Mouse (Mus musculus) thymus, postnatal 0 days (tissue): ENCODE measurements around the gene Pcyt1b. TPM values are rescaled to one million over a fixed set of nuclear protein-coding genes. Genes with fewer than 3 reads are reported as not detected.

Source experiments
- DNase-seq: peaks from one replicate; pipeline ENCODE4 v3.0.0-alpha.2; 2015; ENCODE audit warnings: low spot score
- polyA plus RNA-seq: library from polyadenylated mRNA; unstranded; fragments of >200 nt; fragmentation: Nextera tagmentation; extraction: Ambion mirVana; gene quantifications from 2 replicates; pipeline ENCODE4 v1.2.1, GENCODE M21; 2015

Pcyt1b gene
- 0.14 and 0.29 TPM in 2 replicates for polyA plus RNA-seq

GRCm38 (mm10) chrX:93654218-93655002 is at the start of gene Pcyt1b:
Gene Pcyt1b (plus strand): TSS chrX:93654863.
- no peak for DNase-seq

GRCm38 (mm10) chrX:93630256-93630655 is 24.4 kb upstream of the Pcyt1b start:
- no peak for DNase-seq

DNA sequence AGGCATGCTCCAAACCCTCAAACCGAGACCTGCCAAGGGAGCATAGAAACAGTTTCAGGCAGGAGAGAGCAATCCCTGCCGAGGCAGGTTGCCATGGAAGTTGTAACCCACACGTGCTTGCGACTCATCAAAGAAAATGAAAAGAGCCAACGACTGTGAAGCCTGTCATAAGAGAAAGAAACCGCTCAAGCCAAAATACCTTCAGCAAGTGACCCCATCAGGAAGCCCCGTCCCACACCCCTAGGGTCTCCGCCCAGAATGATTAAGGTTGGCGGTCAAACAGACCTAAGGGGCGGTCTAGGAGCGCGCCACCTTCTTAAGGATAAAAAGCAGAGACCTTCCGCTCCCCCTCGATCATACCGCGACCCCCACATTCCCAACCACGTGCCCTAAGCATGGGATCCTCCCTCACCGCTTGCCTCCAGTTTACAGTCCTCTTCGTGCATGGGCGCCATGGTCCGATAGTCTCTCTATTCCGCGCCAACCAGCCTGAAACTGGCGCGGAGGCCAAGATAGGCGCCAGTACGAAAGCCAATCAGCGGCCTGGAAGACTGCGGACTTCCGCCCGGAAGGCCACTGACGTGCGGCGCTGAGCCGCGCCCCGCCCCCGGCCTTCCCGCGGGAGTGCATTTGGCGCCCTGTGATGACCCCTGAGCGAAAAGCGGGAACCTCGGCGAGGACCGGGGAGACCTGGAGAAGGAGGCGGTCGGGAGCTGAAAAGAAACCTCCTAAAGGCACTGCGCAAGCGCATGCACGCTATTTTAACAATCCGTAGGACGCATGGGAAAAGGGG is 22.8 kb upstream of the Pcyt1b start, which contains the start of gene Pola1:
Pola1 (minus strand) TSS at position 499 of the 793 bp plus-strand sequence.
- DNase-seq, result peak; percentile 75

DNA sequence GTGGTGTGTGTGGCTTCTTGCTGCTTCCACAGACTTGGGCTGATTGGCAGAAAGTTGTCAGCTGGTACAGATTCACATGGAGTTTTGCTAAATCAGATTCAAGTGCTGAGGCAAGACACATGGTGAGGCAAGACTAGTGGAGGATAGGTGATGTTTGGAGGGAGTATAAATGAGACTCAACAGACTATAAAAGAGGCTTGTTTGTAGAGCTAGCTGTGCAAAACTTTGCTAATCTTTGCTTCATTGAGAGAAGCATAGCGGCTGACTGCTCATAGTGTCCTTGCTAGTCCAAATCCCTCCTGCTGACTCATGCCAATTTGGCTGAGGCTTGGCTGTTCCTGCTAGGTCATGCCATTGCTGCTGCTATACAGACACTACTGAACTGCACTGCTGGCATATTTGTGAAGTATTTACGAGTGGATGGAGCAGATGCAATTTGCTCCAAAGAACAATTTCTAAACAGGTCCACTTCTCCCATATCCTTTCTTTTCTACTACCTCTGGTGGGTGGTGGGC is 19.7 kb upstream of the Pcyt1b start:
- no peak for DNase-seq

DNA sequence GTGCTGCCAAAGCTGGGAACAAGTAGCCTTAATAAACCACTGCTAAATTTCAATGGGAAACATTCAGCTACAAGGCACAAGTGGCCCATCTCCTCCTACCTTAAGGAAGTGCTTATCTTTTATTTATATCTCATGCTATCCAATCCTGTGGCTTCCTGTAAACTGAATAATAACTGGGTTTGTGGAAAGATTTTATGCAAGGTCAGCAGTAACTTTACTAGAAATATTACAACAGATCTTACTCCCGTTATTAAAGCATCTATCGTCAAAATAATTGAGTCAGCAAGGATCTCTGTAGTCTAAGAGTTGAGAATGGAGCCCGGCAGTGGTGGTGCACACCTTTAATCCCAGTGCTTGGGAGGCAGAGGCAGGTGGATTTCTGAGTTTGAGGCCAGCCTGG is 11.1 kb upstream of the Pcyt1b start:
- DNase-seq, result no peak

GRCm38 (mm10) chrX:93644022-93644421 is 10.6 kb upstream of the Pcyt1b start:
- no peak for DNase-seq

DNA sequence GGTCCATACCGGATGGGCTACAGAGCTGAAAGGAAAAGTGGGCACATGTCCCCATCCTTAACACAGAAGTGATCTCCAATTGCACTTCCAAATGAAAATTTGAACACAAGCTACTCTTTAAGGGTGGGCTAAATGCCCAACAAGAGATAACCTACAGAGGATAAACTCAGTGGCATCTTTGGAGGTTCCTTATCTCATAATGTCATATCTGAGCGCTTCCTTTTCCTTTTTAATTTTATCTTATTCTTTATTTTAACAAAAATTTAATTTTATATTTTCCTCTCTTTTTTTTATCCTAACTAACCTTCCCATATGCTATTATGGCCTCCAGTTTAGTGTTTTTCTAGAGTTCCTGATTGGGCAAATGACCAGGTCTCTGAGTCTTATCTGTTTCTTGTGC is 3.9 kb upstream of the Pcyt1b start:
- no peak for DNase-seq

DNA sequence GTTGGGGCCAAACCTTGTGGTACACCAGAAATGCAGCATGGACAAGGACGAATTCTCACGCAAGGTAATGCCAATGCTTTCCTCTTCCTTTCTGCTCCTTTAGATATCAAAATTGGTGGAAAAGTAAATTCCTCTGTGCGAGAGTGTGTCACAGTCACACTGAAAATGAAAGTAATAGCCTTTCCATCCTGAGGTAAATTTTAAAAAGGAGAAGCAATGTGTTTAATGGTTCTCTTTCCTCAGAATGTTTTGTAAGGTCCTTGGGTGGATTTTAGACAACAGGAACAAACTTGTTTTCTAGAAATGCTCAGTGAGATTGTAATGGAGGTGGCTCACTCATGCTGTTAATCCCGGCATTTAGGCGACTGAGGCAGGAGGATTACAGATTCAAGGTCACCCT is 490 bp downstream of the Pcyt1b start:
- DNase-seq, result no peak

DNA sequence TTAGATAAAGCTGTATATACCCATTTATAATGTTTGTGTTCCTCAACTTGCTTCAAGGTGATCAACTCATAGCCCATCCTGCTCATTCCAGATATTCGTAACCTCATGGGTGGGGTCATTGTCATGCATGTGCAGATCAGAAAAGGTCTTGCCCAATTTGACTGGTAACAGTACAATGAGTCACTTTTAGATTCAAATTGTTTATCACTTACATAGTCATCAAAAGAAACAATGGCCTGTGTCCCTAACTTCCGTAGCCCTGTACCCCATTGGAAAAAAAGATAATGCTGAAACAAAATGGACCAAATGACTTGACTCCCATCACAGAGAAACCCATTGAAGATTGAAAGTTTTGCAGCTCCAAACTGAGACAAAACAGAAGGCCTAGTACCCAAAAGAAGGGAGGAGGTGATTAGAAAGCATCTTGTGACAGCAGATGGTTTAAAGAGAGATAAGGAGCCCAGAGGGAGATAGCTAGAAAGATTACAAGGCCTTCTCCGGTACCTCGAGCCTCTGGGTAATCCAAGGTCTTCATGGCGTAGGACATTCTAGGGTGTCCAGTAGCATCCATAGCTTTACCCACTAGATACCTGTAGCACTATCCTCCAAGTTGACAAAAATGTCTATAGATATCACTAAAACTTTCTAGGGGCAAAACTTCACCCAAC is 9.4 kb downstream of the Pcyt1b start:
- no peak for DNase-seq

GRCm38 (mm10) chrX:93664787-93665186 is 10.1 kb downstream of the Pcyt1b start:
- DNase-seq, result no peak

- no peak for DNase-seq
These were observed 19.8 kb downstream of the Pcyt1b start for GRCm38 (mm10) chrX:93674432-93674831.

DNA sequence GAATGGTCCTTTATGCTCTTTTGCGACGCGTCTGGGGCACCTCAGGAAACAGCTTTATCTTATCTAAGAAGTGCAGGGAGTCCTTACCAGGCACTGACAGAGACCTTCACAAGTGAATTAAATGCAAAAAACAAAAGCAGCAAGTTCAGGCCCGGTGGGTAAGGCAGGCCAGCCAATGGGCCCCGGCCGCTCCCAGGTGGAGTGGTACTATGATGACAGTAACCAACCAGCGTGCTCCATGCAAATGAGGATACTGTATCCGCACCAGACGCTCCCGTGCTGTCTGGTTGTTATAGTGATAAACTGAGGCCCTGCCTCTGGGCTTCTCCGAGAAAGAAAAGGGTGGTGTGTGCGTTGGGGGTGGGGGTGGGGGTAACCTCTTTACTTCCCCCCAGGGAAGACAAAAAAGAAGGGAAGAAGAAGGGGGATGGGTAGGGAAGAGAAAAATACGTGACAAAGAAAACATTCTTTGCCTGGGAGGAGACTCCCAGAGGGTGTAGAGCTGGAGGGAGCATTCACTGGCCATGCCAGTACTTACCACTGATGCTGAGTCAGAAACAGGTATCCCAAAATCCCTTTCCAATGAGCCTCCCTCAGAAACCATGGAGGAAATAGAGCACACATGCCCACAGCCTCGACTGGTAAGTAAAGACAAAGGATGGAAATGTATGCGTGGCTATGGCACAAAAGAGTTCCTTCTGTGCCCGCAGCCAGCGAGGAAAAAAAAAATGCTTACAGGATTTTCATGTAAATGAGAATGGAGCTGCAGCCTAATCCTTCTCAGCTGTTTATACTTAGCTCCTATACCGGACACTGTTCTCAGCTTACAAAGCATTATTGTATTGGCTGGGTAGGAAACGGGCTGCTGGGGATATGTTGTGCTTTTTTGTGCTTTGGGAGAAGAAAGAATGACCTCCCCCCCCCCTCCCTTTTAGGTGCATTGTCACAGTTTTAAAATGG is 20.5 kb downstream of the Pcyt1b start:
- DNase-seq, result peak; percentile 76

DNA sequence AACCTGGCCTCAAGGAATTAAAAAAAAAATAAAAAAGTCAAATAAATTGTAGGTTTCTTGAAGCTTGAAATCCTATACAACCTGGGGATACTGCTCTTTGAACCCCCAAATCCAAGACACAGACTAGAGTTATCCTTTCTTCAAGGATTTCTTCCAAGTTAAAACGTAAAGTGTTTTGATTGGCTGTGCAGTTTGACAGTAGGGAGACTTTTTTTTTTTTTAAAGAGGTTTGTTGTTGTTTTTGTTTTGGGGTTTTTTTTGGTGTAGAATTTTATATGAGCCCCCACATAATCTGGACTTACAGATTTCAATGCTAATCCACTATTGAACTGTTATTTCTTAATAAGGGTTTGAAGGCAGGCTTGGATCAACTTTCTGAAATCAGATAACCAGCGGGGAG is 21.6 kb downstream of the Pcyt1b start:
- no peak for DNase-seq

- DNase-seq, result no peak
These were observed 34.6 kb downstream of the Pcyt1b start for GRCm38 (mm10) chrX:93689287-93689686.

GRCm38 (mm10) chrX:93690672-93691071 is 36.0 kb downstream of the Pcyt1b start:
- no peak for DNase-seq

GRCm38 (mm10) chrX:93697596-93697995 is 42.9 kb downstream of the Pcyt1b start:
- DNase-seq, result no peak

GRCm38 (mm10) chrX:93700528-93701225 is 46.0 kb downstream of the Pcyt1b start:
- DNase-seq, result peak; percentile 17

DNA sequence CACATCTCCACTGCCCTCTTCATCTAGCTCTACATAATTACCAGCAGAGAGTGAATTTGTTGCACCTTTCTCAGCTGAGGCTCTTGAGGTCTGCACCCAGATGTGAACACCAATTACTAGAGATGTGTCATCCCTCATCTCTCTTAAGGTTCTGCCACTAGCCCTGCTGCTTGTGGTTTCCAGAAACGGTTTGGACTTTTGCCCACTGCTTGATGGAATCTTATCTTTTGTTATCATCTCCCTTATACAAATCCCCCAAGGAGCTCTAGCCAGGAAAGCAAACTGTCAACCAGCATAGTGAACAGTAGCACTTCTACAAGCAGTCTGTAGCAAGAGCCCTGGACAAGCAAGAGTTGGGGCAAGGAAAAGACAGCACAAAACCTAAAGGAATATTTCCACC is 57.9 kb downstream of the Pcyt1b start:
- DNase-seq, result no peak

- no peak for DNase-seq
These were observed 74.9 kb downstream of the Pcyt1b start for GRCm38 (mm10) chrX:93729529-93729928.

- no peak for DNase-seq
These were observed 76.2 kb downstream of the Pcyt1b start for GRCm38 (mm10) chrX:93730854-93731253.
